Mouse (Mus musculus): Measurements from ENCODE around the gene H2afy2. TPM values are rescaled to one million over a fixed set of nuclear protein-coding genes. Genes with fewer than 3 reads are reported as not detected.

The H2afy2 gene
- polyA plus RNA-seq, 1 experiment from 2014 or later = 325 TPM

GRCm38 (mm10) chr10:61781461-61782128, 2.4 kb downstream of the H2afy2 start:
- peak overlapping the region; percentile 100 for H3K27ac ChIP-seq
- peaks cover 37% of the 10 kb centered on the region for H3K4me1 ChIP-seq (replicated peaks)
- H3K36me3 ChIP-seq = peaks cover 41% of the 10 kb centered on the region
- H3K4me3 ChIP-seq = peak overlapping the region; percentile 99
- DNase-seq (ENCODE audit: low spot score) = peak; percentile 30
- WGBS = 20% methylated on average over 8 of the region's 9 CpGs
- H3K27me3 ChIP-seq (ENCODE audit: insufficient read depth, poor library complexity, severe bottlenecking) = 0 out of 2 replicates have a peak, but pooled peaks cover 3% of the 10 kb centered on the region
- H3K9me3 ChIP-seq = no peaks in the 10 kb centered on the region

GRCm38 (mm10) chr10:61766806-61767205, 17.1 kb downstream of the H2afy2 start:
- peaks cover 60% of the 10 kb centered on the region for H3K36me3 ChIP-seq

DNA sequence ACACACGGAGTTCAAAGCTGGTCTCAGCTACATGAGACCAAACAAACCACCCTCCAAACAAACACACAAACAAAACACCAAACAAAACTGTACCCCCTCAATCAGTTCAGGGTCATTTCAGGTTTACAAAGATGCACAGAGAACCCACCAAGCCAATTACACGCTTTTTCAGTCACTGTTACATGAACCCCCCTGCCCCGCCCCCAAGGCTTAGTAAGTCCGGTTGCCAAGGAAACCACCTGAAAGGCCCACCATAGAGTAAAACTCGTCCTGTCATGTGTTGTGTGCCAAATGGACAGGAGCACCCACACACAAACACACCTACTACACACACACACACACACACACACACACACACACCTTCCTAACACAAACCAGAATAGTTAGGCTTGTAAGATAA, 18.4 kb downstream of the H2afy2 start:
- DNase-seq (ENCODE audit: low spot score) = peak; percentile 32
- Histone ChIP-seq H3K36me3 (peaks cover 53% of the 10 kb centered on the region), H3K9me3 (no peaks in the 10 kb centered on the region), H3K4me3 (no peak overlapping the region), H3K27me3 (ENCODE audit: insufficient read depth, poor library complexity, severe bottlenecking) (no peaks in the 10 kb centered on the region; the same call in 1 of the 2 replicates), H3K27ac (no peak overlapping the region), H3K4me1 (replicated peaks) (peaks cover 28% of the 10 kb centered on the region)
- 41% methylated on average over 5 of the region's 5 CpGs for WGBS

More at GRCm38 (mm10) chr10:61766806-61767205, 17.1 kb downstream of the H2afy2 start:
- no peak for DNase-seq (ENCODE audit: low spot score)
- peaks cover 28% of the 10 kb centered on the region for H3K4me1 ChIP-seq (replicated peaks)
- H3K27me3 ChIP-seq (ENCODE audit: insufficient read depth, poor library complexity, severe bottlenecking) = no peaks in the 10 kb centered on the region; the same call in 1 of the 2 replicates
- H3K4me3 ChIP-seq = no peak overlapping the region
- H3K9me3 ChIP-seq = no peaks in the 10 kb centered on the region
- H3K27ac ChIP-seq = no peak overlapping the region
- WGBS = 47% methylated on average over 6 of the region's 6 CpGs

GRCm38 (mm10) chr10:61764689-61765088, 19.3 kb downstream of the H2afy2 start:
- Histone ChIP-seq H3K27ac (no peak overlapping the region), H3K4me3 (no peak overlapping the region), H3K27me3 (ENCODE audit: insufficient read depth, poor library complexity, severe bottlenecking) (no peaks in the 10 kb centered on the region; the same call in 1 of the 2 replicates), H3K36me3 (peaks cover 44% of the 10 kb centered on the region), H3K4me1 (replicated peaks) (peaks cover 31% of the 10 kb centered on the region), H3K9me3 (no peaks in the 10 kb centered on the region)
- DNase-seq (ENCODE audit: low spot score) = no peak
- WGBS = 77% methylated on average over 8 of the region's 8 CpGs

DNA sequence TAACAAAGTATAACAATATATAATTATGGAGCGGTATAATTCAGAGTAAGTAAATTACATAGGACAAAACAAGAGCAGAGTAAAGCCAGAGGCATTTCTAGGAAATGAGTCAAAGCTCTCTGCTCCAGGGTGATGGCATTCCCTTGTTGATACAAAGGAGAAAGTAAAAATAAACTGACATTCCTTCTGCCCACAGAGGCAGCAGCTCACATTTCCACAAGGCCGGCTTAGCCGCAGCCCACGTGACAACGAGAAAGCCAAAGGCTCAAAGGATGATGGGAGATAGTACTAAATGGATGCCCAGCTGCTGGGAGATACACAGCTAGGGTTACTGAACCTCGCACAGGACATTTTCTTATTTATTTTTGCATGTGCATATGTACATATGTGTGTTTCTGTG, 24.1 kb downstream of the H2afy2 start:
- DNase-seq (ENCODE audit: low spot score) = peak; percentile 33
- WGBS = 63% methylated on average over 6 of the region's 6 CpGs
- H3K36me3 ChIP-seq = peaks cover 56% of the 10 kb centered on the region

GRCm38 (mm10) chr10:61758904-61759303, 25.0 kb downstream of the H2afy2 start:
- H3K36me3 ChIP-seq = peaks cover 57% of the 10 kb centered on the region
- no peak for DNase-seq (ENCODE audit: low spot score)
- H3K9me3 ChIP-seq = no peaks in the 10 kb centered on the region
- no peak overlapping the region for H3K27ac ChIP-seq
- peaks cover 13% of the 10 kb centered on the region; the same call in 1 of the 2 replicates for H3K4me1 ChIP-seq (replicated peaks)
- 94% methylated on average over 2 of the region's 2 CpGs for WGBS
- H3K27me3 ChIP-seq (ENCODE audit: insufficient read depth, poor library complexity, severe bottlenecking) = no peaks in the 10 kb centered on the region
- H3K4me3 ChIP-seq = no peak overlapping the region

More for the DNA sequence above, 24.1 kb downstream of the H2afy2 start:
- H3K4me3 ChIP-seq = no peak overlapping the region
- peaks cover 17% of the 10 kb centered on the region for H3K4me1 ChIP-seq (replicated peaks)
- no peaks in the 10 kb centered on the region for H3K9me3 ChIP-seq
- H3K27ac ChIP-seq = no peak overlapping the region
- H3K27me3 ChIP-seq (ENCODE audit: insufficient read depth, poor library complexity, severe bottlenecking) = no peaks in the 10 kb centered on the region; the same call in 1 of the 2 replicates

GRCm38 (mm10) chr10:61757022-61757421, 26.9 kb downstream of the H2afy2 start:
- Histone ChIP-seq H3K27ac (no peak overlapping the region), H3K36me3 (peaks cover 70% of the 10 kb centered on the region), H3K27me3 (ENCODE audit: insufficient read depth, poor library complexity, severe bottlenecking) (no peaks in the 10 kb centered on the region), H3K4me3 (no peak overlapping the region), H3K9me3 (no peaks in the 10 kb centered on the region), H3K4me1 (replicated peaks) (peaks cover 13% of the 10 kb centered on the region; the same call in 1 of the 2 replicates)
- 93% methylated on average over 14 of the region's 14 CpGs for WGBS
- DNase-seq (ENCODE audit: low spot score) = no peak

GRCm38 (mm10) chr10:61753071-61753470, 30.9 kb downstream of the H2afy2 start:
- Histone ChIP-seq H3K27me3 (ENCODE audit: insufficient read depth, poor library complexity, severe bottlenecking) (no peaks in the 10 kb centered on the region), H3K4me1 (replicated peaks) (0 out of 2 replicates have a peak, but pooled peaks cover 5% of the 10 kb centered on the region), H3K9me3 (no peaks in the 10 kb centered on the region), H3K36me3 (peaks cover 100% of the 10 kb centered on the region), H3K27ac (no peak overlapping the region), H3K4me3 (no peak overlapping the region)
- WGBS = 96% methylated on average over 23 of the region's 23 CpGs
- no peak for DNase-seq (ENCODE audit: low spot score)

DNA sequence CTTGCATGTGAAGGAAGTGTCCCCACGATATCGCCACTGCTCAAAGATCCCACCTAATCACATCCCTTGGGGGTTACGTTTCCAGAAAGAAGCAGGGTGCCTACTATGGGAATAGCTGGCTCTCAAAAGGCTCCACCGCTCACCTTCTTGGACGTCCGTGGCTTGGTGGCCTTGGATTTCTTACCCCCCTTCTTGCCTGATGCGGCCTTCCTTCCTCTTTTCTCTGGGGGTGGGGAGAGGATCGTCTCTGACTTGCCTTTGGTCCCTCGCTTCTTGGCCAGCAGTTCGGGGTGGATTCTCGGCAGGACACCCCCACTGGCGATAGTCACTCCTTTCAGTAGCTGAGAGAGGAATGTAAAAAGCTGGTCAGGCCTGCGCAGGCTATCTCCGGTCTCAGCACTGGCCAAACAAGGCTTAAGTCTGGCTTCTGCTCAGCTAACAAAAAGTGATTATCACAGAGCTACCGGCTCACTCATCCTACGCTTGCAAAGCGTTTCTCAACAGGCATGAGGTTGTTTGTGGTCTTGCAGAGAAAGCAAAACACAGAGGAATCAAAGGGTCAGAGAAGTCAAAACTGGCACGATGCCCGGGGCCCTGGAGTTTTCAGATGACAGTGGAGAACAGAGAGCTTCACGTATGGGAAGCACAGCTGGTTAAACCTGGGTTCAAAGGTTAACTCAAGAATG, 32.3 kb downstream of the H2afy2 start:
- DNase-seq (ENCODE audit: low spot score) = no peak
- H3K4me3 ChIP-seq = no peak overlapping the region
- H3K4me1 ChIP-seq (replicated peaks) = no peaks in the 10 kb centered on the region
- H3K27ac ChIP-seq = no peak overlapping the region
- 84% methylated on average over 20 of the region's 20 CpGs for WGBS
- no peaks in the 10 kb centered on the region for H3K9me3 ChIP-seq
- peaks cover 100% of the 10 kb centered on the region for H3K36me3 ChIP-seq
- H3K27me3 ChIP-seq (ENCODE audit: insufficient read depth, poor library complexity, severe bottlenecking) = no peaks in the 10 kb centered on the region

- Histone ChIP-seq H3K27me3 (ENCODE audit: insufficient read depth, poor library complexity, severe bottlenecking) (no peaks in the 10 kb centered on the region), H3K4me1 (replicated peaks) (no peaks in the 10 kb centered on the region), H3K4me3 (no peak overlapping the region), H3K27ac (no peak overlapping the region), H3K36me3 (peaks cover 100% of the 10 kb centered on the region), H3K9me3 (peaks cover 9% of the 10 kb centered on the region)
- no peak for DNase-seq (ENCODE audit: low spot score)
- WGBS = 93% methylated on average over 9 of the region's 9 CpGs
These were observed 33.9 kb downstream of the H2afy2 start for GRCm38 (mm10) chr10:61750014-61750413.

- Histone ChIP-seq H3K9me3 (peaks cover 12% of the 10 kb centered on the region), H3K4me1 (replicated peaks) (no peaks in the 10 kb centered on the region), H3K27ac (no peak overlapping the region), H3K36me3 (peaks cover 100% of the 10 kb centered on the region), H3K4me3 (no peak overlapping the region), H3K27me3 (ENCODE audit: insufficient read depth, poor library complexity, severe bottlenecking) (no peaks in the 10 kb centered on the region)
- WGBS = 93% methylated on average over 13 of the region's 13 CpGs
- DNase-seq (ENCODE audit: low spot score) = no peak
These were observed 36.6 kb downstream of the H2afy2 start for GRCm38 (mm10) chr10:61747302-61747701.

DNA sequence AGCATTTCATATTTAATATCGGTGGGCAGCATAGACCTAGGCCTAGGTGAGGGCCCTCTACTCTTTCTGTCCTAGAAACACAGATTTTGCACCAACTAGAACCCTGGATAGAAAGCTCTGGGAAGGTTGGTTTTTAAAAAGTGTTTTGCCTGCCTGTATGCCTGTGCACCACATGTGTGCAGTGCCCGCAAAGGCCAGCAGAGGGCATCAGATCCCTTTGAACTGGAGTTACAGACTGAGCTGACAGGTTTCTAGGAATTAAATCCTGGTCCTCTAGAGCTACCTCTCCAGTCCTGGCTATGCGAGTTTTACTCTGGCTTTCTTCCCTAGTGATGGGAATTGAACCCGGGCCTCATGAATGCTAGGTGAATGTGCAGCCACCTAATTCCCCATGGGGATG, 38.8 kb downstream of the H2afy2 start:
- H3K27ac ChIP-seq = no peak overlapping the region
- DNase-seq (ENCODE audit: low spot score) = peak; percentile 49
- peaks cover 12% of the 10 kb centered on the region for H3K9me3 ChIP-seq
- no peaks in the 10 kb centered on the region for H3K27me3 ChIP-seq (ENCODE audit: insufficient read depth, poor library complexity, severe bottlenecking)
- no peak overlapping the region for H3K4me3 ChIP-seq
- WGBS = 89% methylated on average over 4 of the region's 4 CpGs
- H3K4me1 ChIP-seq (replicated peaks) = no peaks in the 10 kb centered on the region
- H3K36me3 ChIP-seq = peaks cover 100% of the 10 kb centered on the region

DNA sequence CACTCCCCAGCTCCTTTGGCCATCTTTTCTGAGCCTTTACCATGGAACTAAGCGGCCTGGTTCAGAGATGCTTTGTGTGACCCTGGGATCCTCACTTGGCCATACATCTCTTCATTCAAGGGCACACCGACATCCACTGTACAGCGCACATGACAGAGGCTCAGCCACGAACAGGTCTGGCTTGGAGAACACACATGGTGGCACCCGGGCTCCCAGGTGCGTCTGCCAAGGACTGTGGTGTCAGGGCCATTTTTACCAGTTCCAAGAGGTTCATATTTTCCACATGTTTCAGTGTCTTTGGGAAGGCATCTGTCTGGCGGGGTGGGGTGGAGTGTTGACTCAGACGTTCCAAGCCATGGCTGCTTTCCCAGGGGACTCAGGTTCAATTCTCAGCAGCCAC, 41.6 kb downstream of the H2afy2 start:
- Histone ChIP-seq H3K9me3 (peaks cover 12% of the 10 kb centered on the region), H3K27ac (no peak overlapping the region), H3K27me3 (ENCODE audit: insufficient read depth, poor library complexity, severe bottlenecking) (no peaks in the 10 kb centered on the region), H3K36me3 (peaks cover 100% of the 10 kb centered on the region), H3K4me3 (no peak overlapping the region), H3K4me1 (replicated peaks) (no peaks in the 10 kb centered on the region)
- 96% methylated on average over 8 of the region's 8 CpGs for WGBS
- DNase-seq (ENCODE audit: low spot score) = no peak
